Mouse (Mus musculus) ES-E14 (cell line): ENCODE measurements at regions not wholly inside any gene's neighbourhood (a gene's known extent, or its start where the extent isn't known, plus 50 kb on each side); places are given as distances from the start of the nearest gene placed in this dataset.

Experiments used
- DNase-seq: peaks from one replicate; pipeline ENCODE4 v3.0.0-alpha.2; 2013; ENCODE audit warnings: low read depth, low spot score
- H3K27ac ChIP-seq: 2 replicates; pipeline ENCODE4 v1.5.1; 2012; ENCODE audit warnings: low read depth, mild to moderate bottlenecking, low read length, moderate library complexity, mixed read lengths; ENCODE audit not compliant: poor library complexity, insufficient read depth, severe bottlenecking
- H3K36me3 ChIP-seq: 2 replicates; pipeline ENCODE4 v1.6.1; 2012; ENCODE audit warnings: mild to moderate bottlenecking, low read length, moderate library complexity, mixed read lengths; ENCODE audit not compliant: control insufficient read depth, poor library complexity, insufficient read depth, severe bottlenecking
- H3K4me1 ChIP-seq, 2 experiments: fragments of 150-350 bp in 1 of 2; sonication (generic) in 1 of 2; 2 replicates each; pipeline ENCODE4 v1.6.1; 2012; ENCODE audit warnings: low read length in 2 of 2, mild to moderate bottlenecking in 1 of 2, mixed read lengths in 1 of 2; ENCODE audit not compliant: control insufficient read depth in 2 of 2, insufficient read depth in 2 of 2, poor library complexity in 1 of 2
- H3K4me3 ChIP-seq, 2 experiments: fragments of 150-350 bp in 1 of 2; sonication (generic) in 1 of 2; 2 replicates each; pipeline ENCODE4 v1.5.1; 2012; ENCODE audit warnings: low read length in 2 of 2, low read depth in 1 of 2, mild to moderate bottlenecking in 1 of 2, mixed read lengths in 1 of 2; ENCODE audit not compliant: insufficient read depth in 1 of 2, poor library complexity in 1 of 2, severe bottlenecking in 1 of 2
- H3K9ac ChIP-seq: 2 replicates; pipeline ENCODE4 v1.6.1; 2012; ENCODE audit warnings: low read depth, mild to moderate bottlenecking, low read length, mixed read lengths; ENCODE audit not compliant: poor library complexity, insufficient read depth, severe bottlenecking
- H3K9me3 ChIP-seq: fragments of 150-350 bp; sonication (generic); 2 replicates; pipeline ENCODE4 v1.6.1; 2012; ENCODE audit warnings: low read depth, mild to moderate bottlenecking, low read length; ENCODE audit not compliant: control insufficient read depth, insufficient read depth
- CHD2 ChIP-seq: IDR thresholded peaks from 2 replicates; pipeline ENCODE4 v1.6.1; 2014; ENCODE audit warnings: mild to moderate bottlenecking, low read depth, low read length, inconsistent platforms
- HCFC1 ChIP-seq: IDR thresholded peaks from 2 replicates; pipeline ENCODE4 v1.6.1; 2012; ENCODE audit warnings: low read length, inconsistent platforms, borderline replicate concordance; ENCODE audit not compliant: insufficient read depth
- MAFK ChIP-seq: IDR thresholded peaks from 2 replicates; pipeline ENCODE4 v1.6.1; 2014; ENCODE audit warnings: mild to moderate bottlenecking, low read depth, low read length, inconsistent platforms; ENCODE audit not compliant: insufficient read depth
- ZC3H11A ChIP-seq: IDR thresholded peaks from 2 replicates; pipeline ENCODE4 v1.6.1; 2012; ENCODE audit warnings: low read depth, mild to moderate bottlenecking, inconsistent platforms, low read length, borderline replicate concordance
- ZNF384 ChIP-seq: IDR thresholded peaks from 2 replicates; pipeline ENCODE4 v1.6.1; 2012; ENCODE audit warnings: low read depth, low read length, inconsistent platforms
- in situ Hi-C, 2 experiments: fragments of 600-800 bp; cut with MboI; formaldehyde crosslinking; loops; one replicate each; pipeline ENCODE4 v1.15.1; 2025; ENCODE audit warnings: low sequenced_read_pairs in 2 of 2, inconsistent platforms in 1 of 2; ENCODE audit not compliant: unreplicated experiment in 2 of 2

DNA sequence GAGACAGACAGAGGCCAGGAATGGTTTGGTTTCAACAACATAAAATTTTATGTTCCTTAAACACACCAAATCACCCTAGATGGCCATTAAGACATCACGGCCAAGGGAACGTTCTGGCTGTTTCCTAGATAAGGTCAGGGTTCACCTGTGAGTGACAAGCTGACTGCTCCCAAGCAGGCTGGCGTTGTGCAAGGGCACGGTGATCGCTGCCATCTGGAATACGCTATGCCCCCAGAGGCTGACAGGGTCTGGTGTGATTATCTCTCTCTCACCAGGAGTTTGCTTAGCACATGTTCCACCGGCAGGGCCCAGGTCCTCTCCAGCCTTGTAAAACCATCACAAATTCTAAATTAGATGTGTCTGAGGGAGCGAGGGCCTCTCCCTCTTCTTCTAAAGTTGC is 167.0 kb downstream of the Cyp26b1 start:
- Histone ChIP-seq H3K9me3 (no peaks in the 10 kb centered on the region), H3K4me3 (no peak overlapping the region), H3K4me1 (peaks cover 0 to 2% of the 10 kb centered on the region in 2 experiments; a peak in 1 of 4 replicates), H3K27ac (no peak overlapping the region; the same call in 1 of the 2 replicates), H3K36me3 (no peaks in the 10 kb centered on the region), H3K9ac (no peak overlapping the region)
- in situ Hi-C loops, result no loop called here
- TF ChIP-seq ZC3H11A (no peak), MAFK (no peak), CHD2 (no peak), HCFC1 (no peak), ZNF384 (no peak)
- no peak for DNase-seq

DNA sequence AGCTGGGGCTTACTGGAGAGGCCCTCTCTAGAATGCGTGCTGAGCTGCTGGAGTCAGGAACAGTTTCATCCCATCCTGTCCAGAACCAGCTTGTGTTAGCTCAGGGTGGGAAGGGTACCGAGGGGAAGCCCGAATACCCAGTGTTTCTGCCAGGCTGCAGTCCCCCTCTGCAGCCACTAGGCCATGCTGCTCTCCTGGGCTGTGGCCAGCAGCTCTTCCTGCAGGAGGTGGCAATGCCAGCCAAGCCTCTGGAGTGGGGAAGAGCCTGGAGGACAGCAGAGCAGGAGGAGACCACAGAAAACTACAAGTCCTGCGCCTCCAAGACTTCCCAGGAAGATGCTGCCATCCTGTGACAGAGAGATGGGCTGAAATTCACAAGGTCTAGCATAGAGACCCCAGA is 167.9 kb downstream of the Cyp26b1 start:
- in situ Hi-C loops, result no loop called here
- TF ChIP-seq ZC3H11A, result no peak
- no peak for TF ChIP-seq ZNF384
- no peak for TF ChIP-seq CHD2
- TF ChIP-seq MAFK, result no peak
- TF ChIP-seq HCFC1, result no peak
- Histone ChIP-seq H3K36me3 (no peaks in the 10 kb centered on the region), H3K27ac (no peak overlapping the region), H3K4me1 (peaks cover 0 to 2% of the 10 kb centered on the region in 2 experiments; a peak in 1 of 4 replicates), H3K4me3 (no peak overlapping the region), H3K9me3 (no peaks in the 10 kb centered on the region), H3K9ac (no peak overlapping the region)
- DNase-seq, result no peak

DNA sequence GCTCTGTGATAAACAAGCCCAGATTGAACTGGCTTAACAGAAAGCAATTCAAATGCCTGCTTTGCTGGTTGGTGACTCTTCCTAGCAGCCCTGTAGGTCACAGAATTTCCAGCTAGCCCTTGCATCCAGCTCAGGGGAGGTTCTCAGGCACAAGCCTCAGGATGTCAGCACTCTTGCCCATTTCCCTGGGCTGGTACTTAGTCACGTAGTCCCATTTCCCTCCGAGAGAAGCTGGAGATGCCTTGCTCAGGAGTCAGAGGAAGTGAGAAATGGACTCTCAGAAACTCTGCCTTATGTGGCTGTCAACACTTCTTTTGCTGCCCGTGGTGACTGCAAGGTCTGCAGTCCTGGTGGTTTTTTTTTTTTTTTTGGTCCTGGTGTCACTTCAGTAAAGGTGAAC is 170.8 kb downstream of the Cyp26b1 start:
- no peak overlapping the region for H3K9ac ChIP-seq
- no peak for DNase-seq
- no peaks in the 10 kb centered on the region for H3K36me3 ChIP-seq
- no peak overlapping the region for H3K4me3 ChIP-seq
- in situ Hi-C loops, result loop anchor here in 1 of 2 experiments (25.0 kb wide), 1 partner anchor 489 kb away; no protein-coding TSS in a partner anchor
- no peaks in the 10 kb centered on the region for H3K9me3 ChIP-seq
- no peak overlapping the region for H3K27ac ChIP-seq
- peaks cover 0 to 2% of the 10 kb centered on the region in 2 experiments; a peak in 1 of 4 replicates for H3K4me1 ChIP-seq
- no peak for TF ChIP-seq CHD2
- no peak for TF ChIP-seq ZNF384
- TF ChIP-seq MAFK, result no peak
- no peak for TF ChIP-seq HCFC1
- TF ChIP-seq ZC3H11A, result no peak

DNA sequence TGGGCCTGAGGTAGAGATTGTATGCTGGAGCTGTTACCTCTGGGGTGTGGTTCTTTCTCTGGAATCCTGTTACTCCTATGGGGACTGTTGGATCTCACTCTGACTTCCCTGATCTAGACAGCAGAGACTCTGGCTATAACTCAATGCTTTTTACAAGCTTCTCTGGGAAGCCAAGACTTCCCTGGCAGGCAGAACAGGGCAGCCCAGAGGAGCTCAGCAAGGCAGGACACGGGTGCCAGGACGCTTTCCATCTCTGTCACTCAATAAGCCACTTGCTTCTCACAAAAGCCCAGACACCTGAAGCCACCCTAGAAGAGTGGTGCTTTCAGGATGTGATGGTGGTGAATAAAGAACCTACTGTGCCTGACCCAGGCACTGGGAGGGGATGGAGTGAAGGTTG is 174.0 kb downstream of the Cyp26b1 start:
- in situ Hi-C loops, result loop anchor here in 1 of 2 experiments (25.0 kb wide), 1 partner anchor 493 kb away; no protein-coding TSS in a partner anchor
- Histone ChIP-seq H3K9ac (no peak overlapping the region), H3K4me3 (no peak overlapping the region), H3K36me3 (no peaks in the 10 kb centered on the region), H3K27ac (no peak overlapping the region), H3K4me1 (peaks cover 0 to 2% of the 10 kb centered on the region in 2 experiments; a peak in 1 of 4 replicates), H3K9me3 (no peaks in the 10 kb centered on the region)
- DNase-seq, result no peak
- TF ChIP-seq HCFC1 (no peak), CHD2 (no peak), MAFK (no peak), ZNF384 (no peak), ZC3H11A (no peak)

DNA sequence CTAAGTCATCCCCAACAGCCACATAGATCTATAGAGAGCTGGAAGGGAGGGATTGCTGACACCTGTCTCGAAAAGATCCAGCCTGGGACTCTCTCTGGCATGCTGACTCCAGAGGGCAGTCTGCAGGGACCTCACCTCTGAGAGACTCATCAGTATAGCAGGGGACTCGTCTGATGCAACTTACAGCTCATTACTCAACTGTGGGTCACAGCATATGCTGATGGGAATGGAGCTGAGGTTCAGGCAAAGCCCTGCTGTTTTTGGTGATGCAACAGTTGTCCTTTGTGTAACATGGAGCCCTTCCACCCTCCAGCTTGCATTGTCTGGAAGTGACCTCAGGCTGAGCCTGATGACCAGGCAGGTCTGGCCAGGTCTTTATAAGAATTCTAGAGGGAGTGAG is 174.4 kb downstream of the Cyp26b1 start:
- DNase-seq, result no peak
- Histone ChIP-seq H3K9me3 (no peaks in the 10 kb centered on the region), H3K9ac (no peak overlapping the region), H3K36me3 (no peaks in the 10 kb centered on the region), H3K4me3 (no peak overlapping the region), H3K4me1 (peaks cover 0 to 2% of the 10 kb centered on the region in 2 experiments; a peak in 1 of 4 replicates), H3K27ac (no peak overlapping the region)
- TF ChIP-seq MAFK (no peak), ZC3H11A (no peak), CHD2 (no peak), ZNF384 (no peak), HCFC1 (no peak)
- in situ Hi-C loops, result loop anchor here in 1 of 2 experiments (25.0 kb wide), 1 partner anchor 493 kb away; no protein-coding TSS in a partner anchor
